Mouse (Mus musculus): ENCODE results near the gene Rbm33.

Gene Rbm33

GRCm38 (mm10) chr5:28462741-28463590 lies 146.0 kb downstream of the Rbm33 start:
- no peak for DNase-seq (ENCODE audit: low read depth)

GRCm38 (mm10) chr5:28463656-28464055 lies 146.7 kb downstream of the Rbm33 start:
- no peak for DNase-seq (ENCODE audit: low read depth)

GRCm38 (mm10) chr5:28464361-28465098 lies 147.6 kb downstream of the Rbm33 start:
- DNase-seq (ENCODE audit: low read depth), result no peak

- DNase-seq (ENCODE audit: low read depth), result no peak
Observed at GRCm38 (mm10) chr5:28465099-28465406, 148.1 kb downstream of the Rbm33 start.

DNA sequence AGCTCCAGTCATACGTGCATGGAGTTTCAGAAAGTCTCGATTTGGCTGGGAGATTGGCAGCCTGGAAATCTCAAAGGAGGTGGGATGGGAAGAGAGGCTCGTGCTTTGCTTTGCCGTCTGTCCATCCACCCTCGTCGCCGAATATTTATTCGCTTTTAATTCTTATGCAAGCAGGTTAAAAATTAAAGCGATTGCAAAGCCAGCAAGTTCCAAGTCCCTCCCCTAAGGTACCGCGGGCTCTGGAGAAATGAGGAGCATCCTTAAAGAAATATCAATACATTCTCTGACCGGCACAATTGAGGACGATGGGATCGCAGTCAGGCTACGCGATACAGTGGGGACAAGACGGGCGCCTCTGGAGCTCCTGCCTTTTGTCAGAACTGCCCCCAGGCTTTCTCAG lies 148.6 kb downstream of the Rbm33 start:
- DNase-seq (ENCODE audit: low read depth), result no peak

DNA sequence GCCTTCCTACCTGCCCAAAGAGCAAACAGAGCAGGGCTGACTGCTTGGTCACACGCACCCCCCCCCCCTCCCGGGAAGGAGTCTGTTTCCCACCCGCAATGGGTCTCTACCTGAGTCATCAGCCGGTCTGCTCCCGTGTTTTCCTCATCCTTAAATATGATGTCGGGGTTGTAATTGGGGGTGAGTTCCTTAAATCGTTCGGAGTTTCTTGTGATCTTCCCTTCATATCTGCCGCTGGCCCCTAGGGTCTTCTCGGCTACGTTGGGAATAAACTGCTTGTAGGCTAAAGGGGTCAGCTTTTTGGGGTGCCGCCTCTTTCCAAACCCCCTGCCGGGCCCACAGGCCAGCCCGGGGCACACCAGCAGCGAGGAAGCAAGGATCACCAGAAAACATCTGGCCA lies 149.4 kb downstream of the Rbm33 start:
- no peak for DNase-seq (ENCODE audit: low read depth)

- DNase-seq (ENCODE audit: low read depth), result no peak
Observed at GRCm38 (mm10) chr5:28466760-28467306, 149.9 kb downstream of the Rbm33 start, which contains the start of gene Shh. Gene Shh (minus strand): TSS chr5:28467256.
